Mouse (Mus musculus) limb, embryonic 13.5 days (tissue): ENCODE measurements around the gene Fam167b. TPM values are rescaled to one million over a fixed set of nuclear protein-coding genes. Genes with fewer than 3 reads are reported as not detected.

Experiments
- ATAC-seq: fragments of 200-750 bp; cut with Nextera tagmentation; 2 replicates; pipeline ENCODE4 v1.8.0; 2017; ENCODE audit warnings: low read depth, moderate number of reproducible peaks, moderate TSS enrichment; ENCODE audit not compliant: low FRiP score
- H3K27ac ChIP-seq: fragments of 300-500 bp; sonication (generic); 2 replicates; pipeline ENCODE4 v1.5.1; 2015; ENCODE audit warnings: inconsistent platforms, mild to moderate bottlenecking, moderate library complexity
- H3K27me3 ChIP-seq: fragments of 300-500 bp; sonication (generic); 2 replicates; pipeline ENCODE4 v1.6.1; 2015; ENCODE audit warnings: mild to moderate bottlenecking, inconsistent platforms
- H3K36me3 ChIP-seq: fragments of 300-500 bp; sonication (generic); 2 replicates; pipeline ENCODE4 v1.6.1; 2015; ENCODE audit warnings: inconsistent platforms, mild to moderate bottlenecking, moderate library complexity
- H3K4me1 ChIP-seq: fragments of 300-500 bp; sonication (generic); 2 replicates; pipeline ENCODE4 v1.6.1; 2015; ENCODE audit warnings: inconsistent platforms
- H3K4me2 ChIP-seq: fragments of 300-500 bp; sonication (generic); replicated peaks from 2 replicates; pipeline ENCODE4 v1.6.1; 2015; ENCODE audit warnings: inconsistent platforms, mild to moderate bottlenecking, moderate library complexity
- H3K4me3 ChIP-seq: fragments of 300-500 bp; sonication (generic); 2 replicates; pipeline ENCODE4 v1.5.1; 2015; ENCODE audit warnings: moderate library complexity, mild to moderate bottlenecking, inconsistent platforms
- H3K9ac ChIP-seq: fragments of 300-500 bp; sonication (generic); 2 replicates; pipeline ENCODE4 v1.6.1; 2015; ENCODE audit warnings: mild to moderate bottlenecking, inconsistent platforms
- H3K9me3 ChIP-seq: fragments of 300-500 bp; sonication (generic); 2 replicates; pipeline ENCODE4 v1.6.1; 2016; ENCODE audit warnings: inconsistent platforms
- WGBS: fragments of 180-500 bp; shearing (Covaris S2); methylation state at CpG from one replicate; pipeline ENCODE4 v1.1.7; 2015; 5-methylcytosine and 5-hydroxymethylcytosine counted together
- polyA plus RNA-seq: library from polyadenylated mRNA; unstranded; fragments of >200 nt; fragmentation: Nextera tagmentation; extraction: Ambion mirVana; gene quantifications from 2 replicates; pipeline ENCODE4 v1.2.1, GENCODE M21; 2015

The Fam167b gene
- polyA plus RNA-seq, 1 experiment from 2014 or later: 5.1 TPM

- no peaks in the 10 kb centered on the region for H3K27me3 ChIP-seq
- no peak for ATAC-seq
- H3K9me3 ChIP-seq: no peaks in the 10 kb centered on the region
- no peak overlapping the region for H3K27ac ChIP-seq
- no peak overlapping the region for H3K9ac ChIP-seq
- H3K4me2 ChIP-seq: no peak overlapping the region
- H3K4me3 ChIP-seq: no peak overlapping the region
- 81% methylated on average over 13 of the region's 13 CpGs for WGBS
- no peaks in the 10 kb centered on the region for H3K36me3 ChIP-seq
- peaks cover 8% of the 10 kb centered on the region for H3K4me1 ChIP-seq
Observed at GRCm38 (mm10) chr4:129572236-129573092, 5.9 kb downstream of the Fam167b start.

GRCm38 (mm10) chr4:129571551-129572084 lies 6.7 kb downstream of the Fam167b start:
- WGBS: 71% methylated on average over 8 of the region's 8 CpGs
- no peak for ATAC-seq
- no peaks in the 10 kb centered on the region for H3K9me3 ChIP-seq
- no peak overlapping the region for H3K4me3 ChIP-seq
- no peak overlapping the region for H3K4me2 ChIP-seq
- H3K36me3 ChIP-seq: no peaks in the 10 kb centered on the region
- H3K27me3 ChIP-seq: no peaks in the 10 kb centered on the region
- no peak overlapping the region for H3K27ac ChIP-seq
- H3K9ac ChIP-seq: no peak overlapping the region
- peaks cover 8% of the 10 kb centered on the region for H3K4me1 ChIP-seq

- Histone ChIP-seq H3K4me1 (peaks cover 2% of the 10 kb centered on the region), H3K27ac (no peak overlapping the region), H3K9ac (no peak overlapping the region), H3K36me3 (no peaks in the 10 kb centered on the region), H3K4me2 (no peak overlapping the region), H3K27me3 (no peaks in the 10 kb centered on the region), H3K4me3 (no peak overlapping the region), H3K9me3 (no peaks in the 10 kb centered on the region)
- 85% methylated on average over 6 of the region's 6 CpGs for WGBS
- ATAC-seq: no peak
Observed at GRCm38 (mm10) chr4:129570028-129570427, 8.3 kb downstream of the Fam167b start.

GRCm38 (mm10) chr4:129568366-129568765 lies 10.0 kb downstream of the Fam167b start:
- 93% methylated on average over 7 of the region's 7 CpGs for WGBS
- H3K4me3 ChIP-seq: no peak overlapping the region
- no peaks in the 10 kb centered on the region for H3K9me3 ChIP-seq
- peaks cover 5% of the 10 kb centered on the region for H3K4me1 ChIP-seq
- no peak overlapping the region for H3K9ac ChIP-seq
- H3K4me2 ChIP-seq: no peak overlapping the region
- no peaks in the 10 kb centered on the region for H3K36me3 ChIP-seq
- no peak for ATAC-seq
- H3K27ac ChIP-seq: no peak overlapping the region
- H3K27me3 ChIP-seq: no peaks in the 10 kb centered on the region

GRCm38 (mm10) chr4:129565139-129565538 lies 13.2 kb downstream of the Fam167b start:
- Histone ChIP-seq H3K4me2 (no peak overlapping the region), H3K4me3 (no peak overlapping the region), H3K36me3 (no peaks in the 10 kb centered on the region), H3K27me3 (no peaks in the 10 kb centered on the region), H3K9me3 (no peaks in the 10 kb centered on the region), H3K4me1 (peaks cover 7% of the 10 kb centered on the region), H3K9ac (no peak overlapping the region), H3K27ac (no peak overlapping the region)
- 81% methylated on average over 6 of the region's 6 CpGs for WGBS
- ATAC-seq: no peak

- Histone ChIP-seq H3K27me3 (no peaks in the 10 kb centered on the region), H3K9me3 (no peaks in the 10 kb centered on the region), H3K4me2 (no peak overlapping the region), H3K4me1 (peaks cover 7% of the 10 kb centered on the region), H3K36me3 (no peaks in the 10 kb centered on the region), H3K27ac (no peak overlapping the region), H3K9ac (no peak overlapping the region), H3K4me3 (no peak overlapping the region)
- 17% methylated on average over 8 of the region's 8 CpGs for WGBS
- ATAC-seq: peak; percentile 48; the same call in 1 of the 2 replicates
Observed at GRCm38 (mm10) chr4:129563718-129564117, 14.6 kb downstream of the Fam167b start.

GRCm38 (mm10) chr4:129561184-129561583 lies 17.2 kb downstream of the Fam167b start:
- H3K4me2 ChIP-seq: no peak overlapping the region
- H3K27me3 ChIP-seq: no peaks in the 10 kb centered on the region
- H3K4me1 ChIP-seq: peaks cover 17% of the 10 kb centered on the region
- H3K9ac ChIP-seq: no peak overlapping the region
- H3K27ac ChIP-seq: no peak overlapping the region
- no peaks in the 10 kb centered on the region for H3K9me3 ChIP-seq
- no peak for ATAC-seq
- no peaks in the 10 kb centered on the region for H3K36me3 ChIP-seq
- 91% methylated on average over 5 of the region's 5 CpGs for WGBS
- no peak overlapping the region for H3K4me3 ChIP-seq

- Histone ChIP-seq H3K36me3 (no peaks in the 10 kb centered on the region), H3K9ac (no peak overlapping the region), H3K4me1 (peaks cover 24% of the 10 kb centered on the region), H3K9me3 (no peaks in the 10 kb centered on the region), H3K27me3 (no peaks in the 10 kb centered on the region), H3K4me2 (no peak overlapping the region), H3K27ac (no peak overlapping the region), H3K4me3 (no peak overlapping the region)
- 83% methylated on average over 12 of the region's 12 CpGs for WGBS
- ATAC-seq: no peak
Observed at GRCm38 (mm10) chr4:129558321-129558955, 19.9 kb downstream of the Fam167b start.

GRCm38 (mm10) chr4:129557256-129557808 lies 21.0 kb downstream of the Fam167b start:
- H3K4me2 ChIP-seq: peak overlapping the region; percentile 93
- no peak overlapping the region; the same call in 1 of the 2 replicates for H3K27ac ChIP-seq
- H3K9ac ChIP-seq: peak overlapping the region; percentile 71
- WGBS: 67% methylated on average over 9 of the region's 9 CpGs
- no peaks in the 10 kb centered on the region for H3K36me3 ChIP-seq
- no peaks in the 10 kb centered on the region for H3K27me3 ChIP-seq
- peaks cover 21% of the 10 kb centered on the region for H3K4me1 ChIP-seq
- H3K9me3 ChIP-seq: no peaks in the 10 kb centered on the region
- ATAC-seq: no peak
- H3K4me3 ChIP-seq: peak overlapping the region; percentile 61

- 7% methylated on average over 32 of the region's 33 CpGs for WGBS
Observed at GRCm38 (mm10) chr4:129556532-129557223, 21.7 kb downstream of the Fam167b start.

GRCm38 (mm10) chr4:129555862-129556531 lies 22.4 kb downstream of the Fam167b start:
- Histone ChIP-seq H3K4me1 (peaks cover 21% of the 10 kb centered on the region), H3K27ac (peak overlapping the region; percentile 77), H3K4me2 (peak overlapping the region; percentile 93), H3K36me3 (no peaks in the 10 kb centered on the region), H3K9me3 (no peaks in the 10 kb centered on the region), H3K4me3 (peak overlapping the region; percentile 61), H3K27me3 (no peaks in the 10 kb centered on the region), H3K9ac (peak overlapping the region; percentile 71)
- WGBS: under 1% methylated on average over 24 of the region's 24 CpGs
- peak; percentile 64 for ATAC-seq

More at GRCm38 (mm10) chr4:129556532-129557223, 21.7 kb downstream of the Fam167b start:
- Histone ChIP-seq H3K27me3 (no peaks in the 10 kb centered on the region), H3K36me3 (no peaks in the 10 kb centered on the region), H3K4me3 (peak overlapping the region; percentile 61), H3K4me1 (peaks cover 21% of the 10 kb centered on the region), H3K27ac (peak overlapping the region; percentile 67), H3K9me3 (no peaks in the 10 kb centered on the region), H3K9ac (peak overlapping the region; percentile 71), H3K4me2 (peak overlapping the region; percentile 93)
- peak; percentile 86 for ATAC-seq
